8 mouse cellular contexts compared by ENCODE assay signal in genomic region chr4:106838548-106839253, GRCm38 (mm10). TPM values are rescaled to one million over a fixed set of nuclear protein-coding genes. Genes with fewer than 3 reads are reported as not detected.
A peak's percentile ranks its signal among the peaks of the same experiment; 100 is the strongest.
DNase-seq lines count a peak whose midpoint lies in the region; ATAC-seq lines count a peak whose summit lies in the region.

No protein-coding gene starts in this region.

- H3K27me3 ChIP-seq in hindbrain, embryonic 11.5 days (ENCODE audit: control insufficient read depth, insufficient read depth, low read length) = no peaks in the 10 kb centered on the region; the same call in 1 of the 2 replicates

- ATAC-seq in hindbrain, embryonic 11.5 days (ENCODE audit: low FRiP score) = peak; percentile 85

- H3K9me3 ChIP-seq in hindbrain, embryonic 11.5 days (ENCODE audit: control insufficient read depth, low read length) = no peaks in the 10 kb centered on the region

- DNase-seq in Muller cell, postnatal 12 days (ENCODE audit: inconsistent ontology term) = peak; percentile 94
- DNase-seq in cerebellum, adult 9-10 months = peak; percentile 96
- peak; percentile 81 to 97 for DNase-seq in frontal cortex, adult 2 months (ENCODE audit: extremely low spot score in 1 of 2, low spot score in 1 of 2)
- peak; percentile 98 for DNase-seq in hindbrain, embryonic 11.5 days (ENCODE audit: low spot score)
- peak; percentile 95 for DNase-seq in layer of hippocampus, postnatal 14 days (ENCODE audit: low spot score in 2 of 2)
- DNase-seq in lung, postnatal 10 days = peak; percentile 98
- DNase-seq in ovary, postnatal 14 days (ENCODE audit: low spot score) = peak; percentile 100
- DNase-seq in thymus, postnatal 14 days = peak; percentile 99

- H3K9ac ChIP-seq in hindbrain, embryonic 11.5 days (ENCODE audit: low read depth, low read length) = peak overlapping the region; percentile 65

- no peaks in the 10 kb centered on the region for H3K36me3 ChIP-seq in hindbrain, embryonic 11.5 days (ENCODE audit: control insufficient read depth, insufficient read depth, low read length)

- H3K4me2 ChIP-seq in hindbrain, embryonic 11.5 days (replicated peaks; ENCODE audit: low read depth, low read length) = peak overlapping the region; percentile 88

- H3K4me1 ChIP-seq in hindbrain, embryonic 11.5 days (replicated peaks; ENCODE audit: control insufficient read depth, insufficient read depth, low read length) = peaks cover 25% of the 10 kb centered on the region

- peak overlapping the region; percentile 52 for H3K4me3 ChIP-seq in hindbrain, embryonic 11.5 days (ENCODE audit: low read depth, low read length)

- WGBS in hindbrain, embryonic 11.5 days = 2% methylated on average over 36 of the region's 36 CpGs

- H3K27ac ChIP-seq in hindbrain, embryonic 11.5 days (ENCODE audit: low read depth, low read length) = peak overlapping the region; percentile 99

RNA-seq across cellular contexts. Expression of gene Acot11, which starts 33.9 kb away (rescaled TPM):
- 19.4 and 21.4 TPM in 2 replicates for polyA plus RNA-seq in frontal cortex, adult 2 months (2012; rRNA removed)
- polyA plus RNA-seq in hindbrain, embryonic 11.5 days (2014; fragmentation: Nextera tagmentation; extraction: Ambion mirVana) = 1.4 and 1.7 TPM in 2 replicates
- 10 to 100 TPM; 43.7 to 53.3 TPM for total RNA-seq in layer of hippocampus, postnatal 14 days (2021)

Comparison
In these comparisons a context has a peak if more than half of its experiments do, and no peak if none do; other contexts are left out.
1. Peak in every context shown above with its lines: DNase-seq, ATAC-seq, H3K4me3 ChIP-seq and H3K27ac ChIP-seq.